Mouse (Mus musculus): ENCODE data around the gene Efemp1.

Efemp1 gene

GRCm38 (mm10) chr11:28939651-28940050, 86.6 kb downstream of the Efemp1 start:
- no peak for DNase-seq

GRCm38 (mm10) chr11:28951586-28952210, 98.7 kb downstream of the Efemp1 start:
- no peak for DNase-seq

- peak; percentile 70 for DNase-seq
Measured at GRCm38 (mm10) chr11:28954673-28955304, 101.8 kb downstream of the Efemp1 start.

- peak; percentile 9 for DNase-seq
Measured at GRCm38 (mm10) chr11:28955305-28955701, 102.3 kb downstream of the Efemp1 start.

GRCm38 (mm10) chr11:28961381-28961780, 108.4 kb downstream of the Efemp1 start:
- DNase-seq = no peak
